Mouse (Mus musculus) CH12.LX (cell line): ENCODE measurements around the gene AI467606. TPM values are rescaled to one million over a fixed set of nuclear protein-coding genes. Genes with fewer than 3 reads are reported as not detected.

Source experiments
- DNase-seq: peaks from one replicate; pipeline ENCODE4 v3.0.0-alpha.2; 2013; ENCODE audit errors: extremely low read depth
- H3K27ac ChIP-seq: 2 replicates; pipeline ENCODE4 v1.5.1; 2012; ENCODE audit warnings: low read depth, mild to moderate bottlenecking, control low read depth, moderate library complexity; ENCODE audit not compliant: insufficient read depth
- H3K27me3 ChIP-seq: replicated peaks from 2 replicates; pipeline ENCODE3; 2012; ENCODE audit warnings: inconsistent platforms
- H3K36me3 ChIP-seq, 2 experiments: replicated peaks in 1 of 2; 2 replicates each; pipeline versions ENCODE3 to v1.6.1; 2012; ENCODE audit warnings: inconsistent platforms in 1 of 2, low read length in 1 of 2, mild to moderate bottlenecking in 1 of 2, mixed read lengths in 1 of 2, moderate library complexity in 1 of 2; ENCODE audit not compliant: control insufficient read depth in 1 of 2, insufficient read depth in 1 of 2
- H3K4me1 ChIP-seq, 2 experiments: 2 replicates each; pipeline ENCODE4 v1.6.1; 2012; ENCODE audit warnings: inconsistent platforms in 1 of 2, moderate library complexity in 1 of 2; ENCODE audit not compliant: insufficient read depth in 2 of 2, control insufficient read depth in 1 of 2
- H3K4me2 ChIP-seq: 2 replicates; pipeline ENCODE4 v1.6.1; 2012; ENCODE audit warnings: low read depth, mild to moderate bottlenecking, control low read depth; ENCODE audit not compliant: poor library complexity, insufficient read depth, severe bottlenecking
- H3K4me3 ChIP-seq, 3 experiments: fragments of 150-350 bp in 1 of 3; sonication (generic) in 1 of 3; replicated peaks in 1 of 3; 2 replicates each; pipeline versions ENCODE3 to v1.5.1; 2011 to 2012; ENCODE audit warnings: low read depth in 2 of 3, low read length in 2 of 3, mild to moderate bottlenecking in 2 of 3, moderate library complexity in 2 of 3, control low read depth in 1 of 3, improper control_type of control experiment in 1 of 3, inconsistent platforms in 1 of 3, mixed read lengths in 1 of 3; ENCODE audit not compliant: poor library complexity in 1 of 3
- H3K79me2 ChIP-seq: replicated peaks from 2 replicates; pipeline ENCODE4 v1.6.1; 2012; ENCODE audit warnings: mild to moderate bottlenecking, moderate library complexity; ENCODE audit not compliant: control insufficient read depth, poor library complexity, insufficient read depth, severe bottlenecking; ENCODE audit errors: extremely low read depth
- H3K9ac ChIP-seq: 2 replicates; pipeline ENCODE4 v1.6.1; 2012; ENCODE audit warnings: low read depth, mild to moderate bottlenecking, control low read depth, moderate library complexity; ENCODE audit not compliant: insufficient read depth
- H3K9me3 ChIP-seq: replicated peaks from 2 replicates; pipeline ENCODE3; 2012; ENCODE audit warnings: low read length, inconsistent platforms, mixed read lengths
- CHD2 ChIP-seq: IDR thresholded peaks from 2 replicates; pipeline ENCODE4 v1.6.1; 2011; ENCODE audit warnings: low read length, improper control_type of control experiment
- CTCF ChIP-seq, 2 experiments: IDR thresholded peaks in 1 of 2; conservative IDR thresholded peaks in 1 of 2; 2 replicates each; pipeline ENCODE4 v1.5.1; 2011 to 2012; ENCODE audit warnings: low read depth in 2 of 2, low read length in 2 of 2, improper control_type of control experiment in 1 of 2, inconsistent platforms in 1 of 2, mild to moderate bottlenecking in 1 of 2, moderate library complexity in 1 of 2
- E2F4 ChIP-seq: IDR thresholded peaks from 2 replicates; pipeline ENCODE4 v1.6.1; 2011; ENCODE audit warnings: low read depth, low read length, improper control_type of control experiment; ENCODE audit not compliant: insufficient replicate concordance
- ELF1 ChIP-seq: IDR thresholded peaks from 2 replicates; pipeline ENCODE4 v1.6.1; 2014; ENCODE audit warnings: low read depth, mild to moderate bottlenecking, inconsistent platforms, low read length, improper control_type of control experiment
- EP300 ChIP-seq: IDR thresholded peaks from 2 replicates; pipeline ENCODE4 v1.6.1; 2011; ENCODE audit warnings: low read length, improper control_type of control experiment
- ETS1 ChIP-seq: conservative IDR thresholded peaks from 2 replicates; pipeline ENCODE4 v1.6.1; 2012; ENCODE audit warnings: low read depth, mild to moderate bottlenecking, inconsistent platforms, low read length, improper control_type of control experiment, moderate library complexity
- GABPA ChIP-seq: IDR thresholded peaks from 2 replicates; pipeline ENCODE4 v1.6.1; 2012; ENCODE audit warnings: low read depth, low read length, improper control_type of control experiment, inconsistent platforms; ENCODE audit not compliant: insufficient replicate concordance
- HCFC1 ChIP-seq: IDR thresholded peaks from 2 replicates; pipeline ENCODE4 v1.6.1; 2012; ENCODE audit warnings: low read depth, mild to moderate bottlenecking, inconsistent platforms, low read length, improper control_type of control experiment
- IRF4 ChIP-seq: IDR thresholded peaks from 2 replicates; pipeline ENCODE4 v1.6.1; 2014; ENCODE audit warnings: low read depth, mild to moderate bottlenecking, inconsistent platforms, low read length, improper control_type of control experiment
- JUN ChIP-seq: IDR thresholded peaks from 2 replicates; pipeline ENCODE4 v1.6.1; 2011; ENCODE audit warnings: low read depth, mild to moderate bottlenecking, low read length, improper control_type of control experiment, moderate library complexity; ENCODE audit not compliant: insufficient read depth
- JUND ChIP-seq: conservative IDR thresholded peaks from 2 replicates; pipeline ENCODE4 v1.6.1; 2011; ENCODE audit warnings: low read depth, low read length, improper control_type of control experiment
- KAT2A ChIP-seq: IDR thresholded peaks from 2 replicates; pipeline ENCODE4 v1.6.1; 2012; ENCODE audit warnings: low read length, improper control_type of control experiment, inconsistent platforms; ENCODE audit not compliant: insufficient replicate concordance
- MAX ChIP-seq: IDR thresholded peaks from 2 replicates; pipeline ENCODE4 v1.6.1; 2011; ENCODE audit warnings: low read length, improper control_type of control experiment
- MAZ ChIP-seq: IDR thresholded peaks from 2 replicates; pipeline ENCODE4 v1.6.1; 2012; ENCODE audit warnings: low read depth, mild to moderate bottlenecking, inconsistent platforms, low read length, improper control_type of control experiment, moderate library complexity
- MXI1 ChIP-seq: IDR thresholded peaks from 2 replicates; pipeline ENCODE4 v1.6.1; 2011; ENCODE audit warnings: mild to moderate bottlenecking, low read depth, low read length, improper control_type of control experiment
- MYC ChIP-seq: IDR thresholded peaks from 2 replicates; pipeline ENCODE4 v1.6.1; 2011; ENCODE audit warnings: low read depth, mild to moderate bottlenecking, improper control_type of control experiment, low read length
- NELFE ChIP-seq: IDR thresholded peaks from 2 replicates; pipeline ENCODE4 v1.6.1; 2011; ENCODE audit warnings: low read depth, low read length, improper control_type of control experiment
- NRF1 ChIP-seq: IDR thresholded peaks from 2 replicates; pipeline ENCODE4 v1.6.1; 2014; ENCODE audit warnings: low read depth, mild to moderate bottlenecking, inconsistent platforms, low read length, improper control_type of control experiment, moderate library complexity
- POLR2A ChIP-seq: IDR thresholded peaks from 2 replicates; pipeline ENCODE4 v1.6.1; 2011; ENCODE audit warnings: low read depth, mild to moderate bottlenecking, improper control_type of control experiment, low read length
- POLR2AphosphoS2 ChIP-seq: IDR thresholded peaks from 2 replicates; pipeline ENCODE4 v1.6.1; 2011; ENCODE audit warnings: low read depth, low read length, improper control_type of control experiment
- RAD21 ChIP-seq: IDR thresholded peaks from 2 replicates; pipeline ENCODE4 v1.6.1; 2011; ENCODE audit warnings: low read depth, mild to moderate bottlenecking, low read length, improper control_type of control experiment, moderate library complexity
- RCOR1 ChIP-seq: conservative IDR thresholded peaks from 2 replicates; pipeline ENCODE4 v1.6.1; 2012; ENCODE audit warnings: low read depth, mild to moderate bottlenecking, inconsistent platforms, low read length, improper control_type of control experiment
- SIN3A ChIP-seq: IDR thresholded peaks from 2 replicates; pipeline ENCODE4 v1.6.1; 2012; ENCODE audit warnings: low read length, improper control_type of control experiment, inconsistent platforms
- SMC3 ChIP-seq: IDR thresholded peaks from 2 replicates; pipeline ENCODE4 v1.6.1; 2011; ENCODE audit warnings: low read depth, low read length, improper control_type of control experiment
- TBP ChIP-seq: conservative IDR thresholded peaks from 2 replicates; pipeline ENCODE4 v1.6.1; 2011; ENCODE audit warnings: low read depth, low read length, improper control_type of control experiment
- TCF12 ChIP-seq: IDR thresholded peaks from 2 replicates; pipeline ENCODE4 v1.6.1; 2014; ENCODE audit warnings: low read depth, mild to moderate bottlenecking, inconsistent platforms, low read length, improper control_type of control experiment
- UBTF ChIP-seq: IDR thresholded peaks from 2 replicates; pipeline ENCODE4 v1.6.1; 2012; ENCODE audit warnings: low read depth, mild to moderate bottlenecking, inconsistent platforms, low read length, improper control_type of control experiment, moderate library complexity
- USF1 ChIP-seq: IDR thresholded peaks from 2 replicates; pipeline ENCODE4 v1.6.1; 2014; ENCODE audit warnings: low read depth, mild to moderate bottlenecking, inconsistent platforms, low read length, improper control_type of control experiment
- USF2 ChIP-seq: conservative IDR thresholded peaks from 2 replicates; pipeline ENCODE4 v1.6.1; 2011; ENCODE audit warnings: low read depth, low read length, improper control_type of control experiment
- ZC3H11A ChIP-seq: IDR thresholded peaks from 2 replicates; pipeline ENCODE4 v1.6.1; 2012; ENCODE audit warnings: low read depth, mild to moderate bottlenecking, inconsistent platforms, low read length, improper control_type of control experiment
- ZKSCAN1 ChIP-seq: IDR thresholded peaks from 2 replicates; pipeline ENCODE4 v1.6.1; 2012; ENCODE audit warnings: low read depth, inconsistent platforms, low read length, improper control_type of control experiment, borderline replicate concordance
- ZMIZ1 ChIP-seq: IDR thresholded peaks from 2 replicates; pipeline ENCODE4 v1.6.1; 2012; ENCODE audit warnings: low read depth, mild to moderate bottlenecking, inconsistent platforms, low read length, improper control_type of control experiment
- ZNF384 ChIP-seq: IDR thresholded peaks from 2 replicates; pipeline ENCODE4 v1.6.1; 2012; ENCODE audit warnings: low read depth, low read length, improper control_type of control experiment, inconsistent platforms
- dilution Hi-C: fragments of 300-500 bp; cut with MboI; formaldehyde crosslinking; loops from 2 replicates; pipeline ENCODE4 v1.14.3; 2020; ENCODE audit warnings: low sequenced_read_pairs; ENCODE audit not compliant: extremely low pct_unique_long_range_greater_than_20kb, extremely low pct_ligation_motif_present
- in situ Hi-C: fragments of 300-500 bp; cut with MboI; formaldehyde crosslinking; loops from 3 replicates; pipeline ENCODE4 v1.14.3; 2019; ENCODE audit warnings: low sequenced_read_pairs, low pct_ligation_motif_present, low pct_unique_long_range_greater_than_20kb, mixed read lengths
- polyA plus RNA-seq: library from polyadenylated mRNA; unstranded; fragments of >175 nt; gene quantifications from 2 replicates; pipeline ENCODE4 v1.2.1, GENCODE M21; 2012; ENCODE audit warnings: low read depth; ENCODE audit not compliant: insufficient read length
- total RNA-seq, 2 experiments: library from RNA; depleted of rRNA; stranded (reverse); fragments of 300-350 nt in 1 of 2; fragments of >200 nt in 1 of 2; gene quantifications; 2 replicates each; pipeline ENCODE4 v1.2.3; 2012 to 2014

AI467606 gene
- total and polyA plus RNA-seq, 3 experiments: 15.7 to 26.4 (median 20.5) TPM

- peaks cover 5 to 10% of the 10 kb centered on the region in 2 experiments for H3K4me1 ChIP-seq
- in situ Hi-C loops (no loop called here), dilution Hi-C loops (no loop called here)
- no peaks in the 10 kb centered on the region for H3K79me2 ChIP-seq
- no peaks in the 10 kb centered on the region for H3K27me3 ChIP-seq
- H3K9me3 ChIP-seq: peaks cover 6% of the 10 kb centered on the region
- H3K4me2 ChIP-seq: no peak overlapping the region
- no peak overlapping the region for H3K4me3 ChIP-seq
- TF ChIP-seq MYC: no peak
- TF ChIP-seq ZMIZ1: no peak
- TF ChIP-seq USF2: no peak
- no peak for TF ChIP-seq ETS1
- TF ChIP-seq ZKSCAN1: no peak
- TF ChIP-seq NRF1: no peak
- TF ChIP-seq IRF4: no peak
- no peak for TF ChIP-seq JUND
- TF ChIP-seq JUN: no peak
- TF ChIP-seq ZNF384: no peak
- no peak for TF ChIP-seq KAT2A
- TF ChIP-seq ZC3H11A: no peak
- TF ChIP-seq TCF12: no peak
- no peak for TF ChIP-seq UBTF
- no peak for TF ChIP-seq HCFC1
- TF ChIP-seq NELFE: no peak
- no peak for TF ChIP-seq RAD21
- TF ChIP-seq CHD2: no peak
- TF ChIP-seq, all 38 proteins: peak for 0
- Histone ChIP-seq H3K9ac (no peak overlapping the region), H3K27ac (no peak overlapping the region), H3K36me3 (peaks cover 1 to 6% of the 10 kb centered on the region in 2 experiments)
- no peak for DNase-seq
These were observed 8.4 kb downstream of the AI467606 start for GRCm38 (mm10) chr7:127099528-127099927.

- H3K4me1 ChIP-seq: peaks cover 9 to 15% of the 10 kb centered on the region in 2 experiments
- H3K79me2 ChIP-seq: no peaks in the 10 kb centered on the region
- H3K9me3 ChIP-seq: peaks cover 6% of the 10 kb centered on the region
- H3K36me3 ChIP-seq: no peaks in the 10 kb centered on the region
- H3K27me3 ChIP-seq: peaks cover 6% of the 10 kb centered on the region
- DNase-seq: no peak
- H3K4me2 ChIP-seq: no peak overlapping the region
- H3K9ac ChIP-seq: no peak overlapping the region
- TF ChIP-seq CTCF (conservative IDR thresholded peaks at IDR 0.05 in 1 of 2, IDR thresholded peaks at IDR 0.05 in 1 of 2; ENCODE audit: low read depth in 2 of 2, low read length in 2 of 2): peak in 1 of 2 experiments; percentile 49; a peak in 2 of 4 replicates
- TF ChIP-seq SMC3: peak; percentile 58
- no peak for TF ChIP-seq RCOR1
- no peak for TF ChIP-seq MXI1
- no peak for TF ChIP-seq POLR2AphosphoS2
- TF ChIP-seq GABPA: no peak
- TF ChIP-seq TBP: no peak
- no peak for TF ChIP-seq MAZ
- TF ChIP-seq ZMIZ1: no peak
- TF ChIP-seq UBTF: no peak
- TF ChIP-seq MAX: no peak
- no peak for TF ChIP-seq KAT2A
- no peak for TF ChIP-seq USF2
- TF ChIP-seq JUND: no peak
- TF ChIP-seq ZC3H11A: no peak
- TF ChIP-seq RAD21: peak; percentile 20
- no peak for TF ChIP-seq SIN3A
- TF ChIP-seq EP300: no peak
- TF ChIP-seq E2F4: no peak
- no peak for TF ChIP-seq USF1
- TF ChIP-seq ELF1: no peak
- TF ChIP-seq POLR2A: no peak
- H3K4me3 ChIP-seq: no peak overlapping the region
- H3K27ac ChIP-seq: no peak overlapping the region
- dilution Hi-C loops (no loop called here), in situ Hi-C loops (loop anchor here (5.0 to 10.0 kb wide), 2 partner anchors 573 to 661 kb away; no protein-coding TSS in a partner anchor)
These were observed 10.4 kb downstream of the AI467606 start for GRCm38 (mm10) chr7:127101451-127102016.
